Mouse (Mus musculus): ENCODE results near the gene Ftl1. TPM values are rescaled to one million over a fixed set of nuclear protein-coding genes. Genes with fewer than 3 reads are reported as not detected.
"Not testable (repeated sequence)": the region's sequence is repeated elsewhere in the genome, so short reads cannot be mapped to it uniquely, and the experiment has no call there.

The Ftl1 gene
- polyA plus RNA-seq, 1 experiment from 2014 or later = 7,019 TPM

GRCm38 (mm10) chr7:45467090-45467670 lies 7.5 kb upstream of the Ftl1 start:
- no peak; the same call in 1 of the 2 replicates for ATAC-seq (ENCODE audit: low FRiP score)
- peaks cover 33% of the 10 kb centered on the region for H3K36me3 ChIP-seq
- peak overlapping the region; percentile 96 for H3K4me2 ChIP-seq
- peaks cover 26% of the 10 kb centered on the region for H3K4me1 ChIP-seq (replicated peaks)
- H3K4me3 ChIP-seq = peak overlapping the region; percentile 78
- 37% methylated on average over 7 of the region's 7 CpGs for WGBS
- no peaks in the 10 kb centered on the region for H3K9me3 ChIP-seq
- H3K27me3 ChIP-seq = no peaks in the 10 kb centered on the region
- peak overlapping the region; percentile 58; the same call in 1 of the 2 replicates for H3K9ac ChIP-seq
- no peak overlapping the region for H3K27ac ChIP-seq

GRCm38 (mm10) chr7:45466283-45467089 lies 6.8 kb upstream of the Ftl1 start, which contains the start of gene Bax:
Gene Bax (minus strand): TSS chr7:45466898.
- Histone ChIP-seq H3K27me3 (no peaks in the 10 kb centered on the region), H3K9me3 (no peaks in the 10 kb centered on the region), H3K4me1 (replicated peaks) (peaks cover 31% of the 10 kb centered on the region), H3K9ac (peak within 1 kb of the TSS; percentile 98), H3K36me3 (peaks cover 33% of the 10 kb centered on the region), H3K4me3 (peak within 1 kb of the TSS; percentile 78), H3K4me2 (peak within 1 kb of the TSS; percentile 96), H3K27ac (peak within 1 kb of the TSS; percentile 85)
- under 1% methylated on average over 41 of the region's 58 CpGs for WGBS
- ATAC-seq (ENCODE audit: low FRiP score) = peak; percentile 79

GRCm38 (mm10) chr7:45465549-45465948 lies 5.9 kb upstream of the Ftl1 start:
- Histone ChIP-seq H3K36me3 (peaks cover 33% of the 10 kb centered on the region), H3K9ac (peak overlapping the region; percentile 98), H3K27me3 (no peaks in the 10 kb centered on the region), H3K4me3 (peak overlapping the region; percentile 78), H3K4me1 (replicated peaks) (peaks cover 39% of the 10 kb centered on the region), H3K27ac (no peak overlapping the region), H3K9me3 (no peaks in the 10 kb centered on the region), H3K4me2 (peak overlapping the region; percentile 96)
- WGBS = 77% methylated on average over 9 of the region's 9 CpGs
- ATAC-seq (ENCODE audit: low FRiP score) = 0 out of 2 replicates have a peak, but pooled peaks have one; percentile 3

GRCm38 (mm10) chr7:45465112-45465511 lies 5.4 kb upstream of the Ftl1 start:
- peaks cover 43% of the 10 kb centered on the region for H3K4me1 ChIP-seq (replicated peaks)
- 95% methylated on average over 12 of the region's 12 CpGs for WGBS

GRCm38 (mm10) chr7:45463987-45464778 lies 4.5 kb upstream of the Ftl1 start:
- H3K27me3 ChIP-seq = no peaks in the 10 kb centered on the region
- H3K4me3 ChIP-seq = no peak overlapping the region
- no peak overlapping the region for H3K4me2 ChIP-seq
- no peaks in the 10 kb centered on the region for H3K9me3 ChIP-seq
- peaks cover 45% of the 10 kb centered on the region for H3K4me1 ChIP-seq (replicated peaks)
- WGBS = 97% methylated on average over 7 of the region's 7 CpGs
- no peak overlapping the region for H3K9ac ChIP-seq
- H3K27ac ChIP-seq = no peak overlapping the region
- no peak for ATAC-seq (ENCODE audit: low FRiP score)
- peaks cover 33% of the 10 kb centered on the region for H3K36me3 ChIP-seq

More at GRCm38 (mm10) chr7:45465112-45465511, 5.4 kb upstream of the Ftl1 start:
- Histone ChIP-seq H3K9ac (0 out of 2 replicates have a peak overlapping the region, but pooled peaks have one; percentile 98), H3K9me3 (no peaks in the 10 kb centered on the region), H3K27ac (no peak overlapping the region), H3K4me3 (0 out of 2 replicates have a peak overlapping the region, but pooled peaks have one; percentile 78), H3K36me3 (peaks cover 33% of the 10 kb centered on the region), H3K4me2 (peak overlapping the region; percentile 96; the same call in 1 of the 2 replicates), H3K27me3 (no peaks in the 10 kb centered on the region)
- no peak for ATAC-seq (ENCODE audit: low FRiP score)

GRCm38 (mm10) chr7:45462868-45463267 lies 3.2 kb upstream of the Ftl1 start:
- ATAC-seq (ENCODE audit: low FRiP score); H3K9ac ChIP-seq; H3K9me3 ChIP-seq; H3K4me2 ChIP-seq; H3K4me3 ChIP-seq; H3K27me3 ChIP-seq; H3K27ac ChIP-seq: not testable (repeated sequence)
- 74% methylated on average over 4 of the region's 4 CpGs for WGBS
- Histone ChIP-seq H3K36me3 (peaks cover 38% of the 10 kb centered on the region), H3K4me1 (replicated peaks) (peaks cover 51% of the 10 kb centered on the region)

- Histone ChIP-seq H3K36me3 (peaks cover 44% of the 10 kb centered on the region), H3K9me3 (no peaks in the 10 kb centered on the region), H3K4me1 (replicated peaks) (peaks cover 56% of the 10 kb centered on the region), H3K27me3 (no peaks in the 10 kb centered on the region), H3K4me2 (no peak overlapping the region), H3K4me3 (no peak overlapping the region), H3K9ac (no peak overlapping the region), H3K27ac (no peak overlapping the region)
- ATAC-seq (ENCODE audit: low FRiP score) = no peak
- 91% methylated on average over 4 of the region's 4 CpGs for WGBS
Measured at GRCm38 (mm10) chr7:45462325-45462724, 2.6 kb upstream of the Ftl1 start.

- Histone ChIP-seq H3K4me3 (no peak overlapping the region), H3K27ac (peak overlapping the region; percentile 90), H3K4me2 (no peak overlapping the region), H3K9me3 (no peaks in the 10 kb centered on the region), H3K9ac (0 out of 2 replicates have a peak overlapping the region, but pooled peaks have one; percentile 1), H3K4me1 (replicated peaks) (peaks cover 58% of the 10 kb centered on the region), H3K27me3 (no peaks in the 10 kb centered on the region), H3K36me3 (peaks cover 49% of the 10 kb centered on the region)
- 92% methylated on average over 4 of the region's 4 CpGs for whole genome bisulfite sequencing
- no peak for ATAC-seq (ENCODE audit: low FRiP score)
Measured at GRCm38 (mm10) chr7:45461781-45462180, 2.1 kb upstream of the Ftl1 start.

GRCm38 (mm10) chr7:45461326-45461725 lies 1.6 kb upstream of the Ftl1 start:
- Histone ChIP-seq H3K4me2 (peak overlapping the region; percentile 57; the same call in 1 of the 2 replicates), H3K4me3 (no peak overlapping the region), H3K27me3 (no peaks in the 10 kb centered on the region), H3K9ac (0 out of 2 replicates have a peak overlapping the region, but pooled peaks have one; percentile 1), H3K27ac (peak overlapping the region; percentile 90), H3K9me3 (no peaks in the 10 kb centered on the region), H3K36me3 (peaks cover 54% of the 10 kb centered on the region), H3K4me1 (replicated peaks) (peaks cover 61% of the 10 kb centered on the region)
- no peak for ATAC-seq (ENCODE audit: low FRiP score)
- WGBS = 40% methylated on average over 5 of the region's 5 CpGs

GRCm38 (mm10) chr7:45460860-45461314 lies 1.2 kb upstream of the Ftl1 start:
- no peak for ATAC-seq (ENCODE audit: low FRiP score)
- Histone ChIP-seq H3K27ac (peak overlapping the region; percentile 90), H3K4me2 (peak overlapping the region; percentile 57), H3K4me3 (peak overlapping the region; percentile 86; the same call in 1 of the 2 replicates), H3K4me1 (replicated peaks) (peaks cover 57% of the 10 kb centered on the region), H3K9ac (peak overlapping the region; percentile 62; the same call in 1 of the 2 replicates), H3K27me3 (no peaks in the 10 kb centered on the region), H3K9me3 (no peaks in the 10 kb centered on the region), H3K36me3 (peaks cover 58% of the 10 kb centered on the region)
- 27% methylated on average over 13 of the region's 13 CpGs for WGBS

GRCm38 (mm10) chr7:45460377-45460776 lies 693 bp upstream of the Ftl1 start:
- H3K4me3 ChIP-seq = peak overlapping the region; percentile 86
- peak overlapping the region; percentile 90 for H3K27ac ChIP-seq
- H3K4me1 ChIP-seq (replicated peaks) = peaks cover 52% of the 10 kb centered on the region
- no peak for ATAC-seq (ENCODE audit: low FRiP score)
- peak overlapping the region; percentile 57 for H3K4me2 ChIP-seq
- peaks cover 59% of the 10 kb centered on the region for H3K36me3 ChIP-seq
- 76% methylated on average over 7 of the region's 7 CpGs for WGBS
- H3K27me3 ChIP-seq = no peaks in the 10 kb centered on the region
- peak overlapping the region; percentile 62 for H3K9ac ChIP-seq
- H3K9me3 ChIP-seq = no peaks in the 10 kb centered on the region

Measured in hindbrain, embryonic 13.5 days (tissue).